Mouse (Mus musculus): ENCODE data around the gene Tmem251.

The Tmem251 gene

GRCm38 (mm10) chr12:102710851-102711375 lies 32.6 kb upstream of the Tmem251 start:
- DNase-seq, result no peak

GRCm38 (mm10) chr12:102713153-102713865 lies 30.3 kb upstream of the Tmem251 start:
- no peak for DNase-seq

- no peak for DNase-seq
Measured at GRCm38 (mm10) chr12:102714116-102714515, 29.4 kb upstream of the Tmem251 start.

GRCm38 (mm10) chr12:102714654-102715395 lies 28.7 kb upstream of the Tmem251 start:
- DNase-seq, result no peak

- no peak for DNase-seq
Measured at GRCm38 (mm10) chr12:102719552-102720315, 23.8 kb upstream of the Tmem251 start.

- no peak for DNase-seq
Measured at GRCm38 (mm10) chr12:102722451-102722850, 21.1 kb upstream of the Tmem251 start.

GRCm38 (mm10) chr12:102722966-102723365 lies 20.6 kb upstream of the Tmem251 start:
- no peak for DNase-seq

GRCm38 (mm10) chr12:102723861-102724260 lies 19.7 kb upstream of the Tmem251 start:
- no peak for DNase-seq

GRCm38 (mm10) chr12:102725146-102725545 lies 18.4 kb upstream of the Tmem251 start:
- no peak for DNase-seq

- DNase-seq, result no peak
Measured at GRCm38 (mm10) chr12:102725761-102726175, 17.8 kb upstream of the Tmem251 start.

- DNase-seq, result peak; percentile 83
Measured at GRCm38 (mm10) chr12:102729855-102730797, 13.4 kb upstream of the Tmem251 start.

- no peak for DNase-seq
Measured at GRCm38 (mm10) chr12:102730798-102731619, 12.6 kb upstream of the Tmem251 start.

- peak; percentile 59 for DNase-seq
Measured at GRCm38 (mm10) chr12:102733381-102733780, 10.2 kb upstream of the Tmem251 start.

GRCm38 (mm10) chr12:102739096-102739495 lies 4.5 kb upstream of the Tmem251 start:
- DNase-seq, result no peak

- DNase-seq, result no peak
Measured at GRCm38 (mm10) chr12:102740285-102740684, 3.3 kb upstream of the Tmem251 start.

GRCm38 (mm10) chr12:102742056-102742455 lies 1.5 kb upstream of the Tmem251 start:
- DNase-seq, result no peak

GRCm38 (mm10) chr12:102743036-102743588 lies 450 bp upstream of the Tmem251 start:
- DNase-seq, result no peak

GRCm38 (mm10) chr12:102744839-102745238 lies 1.3 kb downstream of the Tmem251 start:
- DNase-seq, result no peak

GRCm38 (mm10) chr12:102748256-102748655 lies 4.7 kb downstream of the Tmem251 start:
- no peak for DNase-seq

- DNase-seq, result peak; percentile 27
Measured at GRCm38 (mm10) chr12:102756304-102756703, 12.7 kb downstream of the Tmem251 start.

Data from right cerebral cortex, postnatal 14 days (tissue).